Mouse (Mus musculus) forebrain, postnatal 0 days (tissue): ENCODE results near the gene Pla2g12b. TPM values are rescaled to one million over a fixed set of nuclear protein-coding genes. Genes with fewer than 3 reads are reported as not detected.
A peak's percentile ranks its signal among the peaks of the same experiment; 100 is the strongest.

Experiments
- ATAC-seq: fragments of 200-750 bp; cut with Nextera tagmentation; 2 replicates; pipeline ENCODE4 v1.8.0; 2017; ENCODE audit warnings: mild to moderate bottlenecking, moderate library complexity
- DNase-seq: peaks from one replicate; pipeline ENCODE4 v3.0.0-alpha.2; 2015
- H3K27ac ChIP-seq: fragments of 300-500 bp; sonication (generic); 2 replicates; pipeline ENCODE4 v1.5.1; 2014; ENCODE audit warnings: low read depth, mild to moderate bottlenecking, antibody characterized with exemption, low read length, moderate library complexity, mixed read lengths
- H3K27me3 ChIP-seq: fragments of 300-500 bp; sonication (generic); 2 replicates; pipeline ENCODE4 v1.6.1; 2014; ENCODE audit warnings: mild to moderate bottlenecking, low read length, mixed read lengths; ENCODE audit not compliant: insufficient read depth
- H3K36me3 ChIP-seq: fragments of 300-500 bp; sonication (generic); 2 replicates; pipeline ENCODE4 v1.6.1; 2014; ENCODE audit warnings: mild to moderate bottlenecking, moderate library complexity; ENCODE audit not compliant: insufficient read depth
- H3K4me1 ChIP-seq: fragments of 300-500 bp; sonication (generic); 2 replicates; pipeline ENCODE4 v1.6.1; 2014; ENCODE audit warnings: antibody characterized with exemption; ENCODE audit not compliant: insufficient read depth
- H3K4me2 ChIP-seq: fragments of 300-500 bp; sonication (generic); 2 replicates; pipeline ENCODE4 v1.6.1; 2014; ENCODE audit warnings: low read depth, mild to moderate bottlenecking, moderate library complexity
- H3K4me3 ChIP-seq: fragments of 300-500 bp; sonication (generic); 2 replicates; pipeline ENCODE4 v1.5.1; 2014; ENCODE audit warnings: low read depth, low read length, mixed read lengths
- H3K9ac ChIP-seq: fragments of 300-500 bp; sonication (generic); 2 replicates; pipeline ENCODE4 v1.6.1; 2014; ENCODE audit warnings: mild to moderate bottlenecking
- H3K9me3 ChIP-seq: fragments of 300-500 bp; sonication (generic); 2 replicates; pipeline ENCODE4 v1.6.1; 2016; ENCODE audit warnings: low read length
- CTCF ChIP-seq: sonication (generic); IDR thresholded peaks from 2 replicates; pipeline ENCODE4 v1.5.1; 2016; ENCODE audit warnings: antibody characterized with exemption, control low read depth, low read depth
- WGBS: fragments of 180-500 bp; shearing (Covaris S2); extraction: QIAGEN DNeasy Blood & Tissue Kit; methylation state at CpG from one replicate; pipeline ENCODE4 v1.1.7; 2014; 5-methylcytosine and 5-hydroxymethylcytosine counted together
- polyA plus RNA-seq: library from polyadenylated mRNA; unstranded; fragments of >200 nt; fragmentation: Nextera tagmentation; extraction: Ambion mirVana; gene quantifications from 2 replicates; pipeline ENCODE4 v1.2.1, GENCODE M21; 2015
- total RNA-seq: library from RNA; depleted of rRNA; stranded (reverse); fragments of >200 nt; gene quantifications from 2 replicates; pipeline ENCODE4 v1.2.3, GENCODE M21; 2014

Pla2g12b gene
- total and polyA plus RNA-seq, 2 experiments from 2014 or later, result not detected

- no peak overlapping the region for H3K27ac ChIP-seq
- no peaks in the 10 kb centered on the region for H3K27me3 ChIP-seq
- no peak for TF ChIP-seq CTCF
- H3K4me3 ChIP-seq, result no peak overlapping the region
- DNase-seq, result no peak
- H3K36me3 ChIP-seq, result no peaks in the 10 kb centered on the region
- WGBS, result 68% methylated on average over 3 of the region's 3 CpGs
- no peak overlapping the region for H3K4me2 ChIP-seq
- no peak for ATAC-seq
- no peaks in the 10 kb centered on the region for H3K9me3 ChIP-seq
- H3K9ac ChIP-seq, result no peak overlapping the region
- H3K4me1 ChIP-seq, result no peaks in the 10 kb centered on the region
Observed at GRCm38 (mm10) chr10:59444106-59444505, 40.6 kb downstream of the Pla2g12b start.

- H3K9ac ChIP-seq, result no peak overlapping the region
- no peak overlapping the region for H3K4me3 ChIP-seq
- ATAC-seq (no peak), DNase-seq (no peak)
- no peaks in the 10 kb centered on the region for H3K4me1 ChIP-seq
- no peak overlapping the region for H3K4me2 ChIP-seq
- no peak for TF ChIP-seq CTCF
- H3K27ac ChIP-seq, result no peak overlapping the region
- H3K27me3 ChIP-seq, result no peaks in the 10 kb centered on the region
- no peaks in the 10 kb centered on the region for H3K9me3 ChIP-seq
- no peaks in the 10 kb centered on the region for H3K36me3 ChIP-seq
- WGBS, result 72% methylated on average over 8 of the region's 8 CpGs
Observed at GRCm38 (mm10) chr10:59444635-59445034, 41.2 kb downstream of the Pla2g12b start.

GRCm38 (mm10) chr10:59446911-59447437, 43.5 kb downstream of the Pla2g12b start:
- H3K4me3 ChIP-seq, result no peak overlapping the region
- no peaks in the 10 kb centered on the region for H3K36me3 ChIP-seq
- H3K9ac ChIP-seq, result no peak overlapping the region
- TF ChIP-seq CTCF, result no peak
- H3K9me3 ChIP-seq, result no peaks in the 10 kb centered on the region
- ATAC-seq (no peak), DNase-seq (no peak)
- no peak overlapping the region for H3K4me2 ChIP-seq
- H3K27ac ChIP-seq, result no peak overlapping the region
- no peaks in the 10 kb centered on the region for H3K27me3 ChIP-seq
- WGBS, result 90% methylated on average over 10 of the region's 10 CpGs
- H3K4me1 ChIP-seq, result no peaks in the 10 kb centered on the region

- DNase-seq (no peak), ATAC-seq (no peak)
- no peak overlapping the region for H3K9ac ChIP-seq
- H3K36me3 ChIP-seq, result no peaks in the 10 kb centered on the region
- H3K4me1 ChIP-seq, result no peaks in the 10 kb centered on the region
- H3K4me2 ChIP-seq, result no peak overlapping the region
- 78% methylated on average over 9 of the region's 9 CpGs for WGBS
- no peak for TF ChIP-seq CTCF
- H3K27me3 ChIP-seq, result no peaks in the 10 kb centered on the region
- H3K4me3 ChIP-seq, result no peak overlapping the region
- no peaks in the 10 kb centered on the region for H3K9me3 ChIP-seq
- no peak overlapping the region for H3K27ac ChIP-seq
Observed at GRCm38 (mm10) chr10:59447546-59447945, 44.1 kb downstream of the Pla2g12b start.

GRCm38 (mm10) chr10:59451839-59452238, 48.4 kb downstream of the Pla2g12b start:
- TF ChIP-seq CTCF, result peak; percentile 63
- Histone ChIP-seq H3K27me3 (no peaks in the 10 kb centered on the region), H3K9me3 (no peaks in the 10 kb centered on the region), H3K4me3 (no peak overlapping the region), H3K4me1 (no peaks in the 10 kb centered on the region), H3K27ac (no peak overlapping the region), H3K9ac (no peak overlapping the region), H3K4me2 (no peak overlapping the region), H3K36me3 (no peaks in the 10 kb centered on the region)
- WGBS, result 39% methylated on average over 5 of the region's 5 CpGs
- peak; percentile 44 for DNase-seq
- ATAC-seq, result peak; percentile 59; the same call in 1 of the 2 replicates

GRCm38 (mm10) chr10:59454631-59455030, 51.2 kb downstream of the Pla2g12b start:
- H3K9ac ChIP-seq, result no peak overlapping the region
- ATAC-seq (no peak), DNase-seq (no peak)
- WGBS, result 96% methylated on average over 15 of the region's 15 CpGs
- H3K4me1 ChIP-seq, result no peaks in the 10 kb centered on the region
- peak; percentile 16; the same call in 1 of the 2 replicates for TF ChIP-seq CTCF
- H3K27ac ChIP-seq, result no peak overlapping the region
- H3K36me3 ChIP-seq, result no peaks in the 10 kb centered on the region
- H3K27me3 ChIP-seq, result no peaks in the 10 kb centered on the region
- no peaks in the 10 kb centered on the region for H3K9me3 ChIP-seq
- H3K4me3 ChIP-seq, result no peak overlapping the region
- H3K4me2 ChIP-seq, result no peak overlapping the region

- ATAC-seq, result no peak
- Histone ChIP-seq H3K9ac (no peak overlapping the region), H3K27me3 (no peaks in the 10 kb centered on the region), H3K27ac (no peak overlapping the region), H3K4me3 (no peak overlapping the region), H3K9me3 (no peaks in the 10 kb centered on the region), H3K36me3 (no peaks in the 10 kb centered on the region), H3K4me1 (no peaks in the 10 kb centered on the region), H3K4me2 (no peak overlapping the region)
- DNase-seq, result no peak
- no peak for TF ChIP-seq CTCF
- 70% methylated on average over 12 of the region's 12 CpGs for WGBS
Observed at GRCm38 (mm10) chr10:59459767-59460166, 56.3 kb downstream of the Pla2g12b start.

- Histone ChIP-seq H3K27me3 (no peaks in the 10 kb centered on the region), H3K4me2 (no peak overlapping the region), H3K4me1 (no peaks in the 10 kb centered on the region), H3K9me3 (no peaks in the 10 kb centered on the region), H3K9ac (no peak overlapping the region), H3K36me3 (0 out of 2 replicates have a peak, but pooled peaks cover 6% of the 10 kb centered on the region), H3K4me3 (no peak overlapping the region), H3K27ac (no peak overlapping the region)
- ATAC-seq (no peak), DNase-seq (no peak)
- TF ChIP-seq CTCF, result no peak
- WGBS, result 58% methylated on average over 6 of the region's 6 CpGs
Observed at GRCm38 (mm10) chr10:59462307-59462706, 58.8 kb downstream of the Pla2g12b start.
